Mouse (Mus musculus): ENCODE measurements around the gene Eef1akmt3.

DNA sequence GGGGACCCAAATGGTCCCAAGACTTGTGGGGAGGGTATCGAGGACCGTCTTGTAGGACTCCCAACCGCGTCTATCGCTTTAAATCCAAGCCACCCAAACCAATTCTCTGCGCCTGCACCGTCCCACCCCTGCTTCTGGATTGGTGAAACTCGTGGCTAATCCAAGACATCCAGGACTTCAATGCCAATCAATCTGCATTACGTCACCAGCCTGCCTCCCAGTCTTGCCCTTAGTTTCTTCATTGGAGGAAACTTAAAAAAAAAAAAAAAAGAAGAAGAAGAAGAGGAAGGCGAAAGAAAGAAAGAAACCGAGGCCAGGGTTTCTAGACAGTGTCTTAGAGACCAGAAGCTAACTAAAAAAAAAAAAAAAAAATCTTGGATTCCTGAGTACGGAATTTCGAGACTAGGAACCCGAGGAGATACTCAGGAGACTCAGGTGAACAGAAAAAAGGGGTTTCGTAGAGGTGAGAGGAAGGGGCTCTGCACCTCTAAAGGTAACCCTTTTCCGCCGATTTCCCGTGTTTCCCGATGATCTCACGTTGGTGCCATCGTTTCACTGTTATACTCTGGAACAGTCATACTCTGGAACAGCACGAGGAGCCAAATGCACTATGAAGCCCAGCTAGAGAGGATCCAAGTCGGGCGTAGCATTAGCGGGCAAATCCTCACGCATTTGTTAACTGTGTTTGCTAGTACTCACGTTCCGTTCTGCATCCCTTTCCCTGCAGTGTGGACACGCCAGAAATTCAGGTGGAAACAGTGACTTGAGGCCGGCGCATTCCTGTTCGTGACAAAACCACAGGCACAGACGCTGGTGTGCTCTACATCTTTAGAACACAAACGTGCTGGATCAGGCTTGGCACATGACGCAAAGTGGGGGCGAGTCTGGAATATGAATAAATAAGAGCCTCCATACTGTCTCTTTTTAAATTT lies 29.1 kb upstream of the Eef1akmt3 start, which contains the start of gene Tspan31:
- TF ChIP-seq CTCF (IDR thresholded peaks at IDR 0.05; ENCODE audit: low read depth) = no peak
- TF ChIP-seq EP300 (IDR thresholded peaks at IDR 0.05; ENCODE audit: low read depth) = peak; percentile 44

All from liver, postnatal 0 days (tissue).